Mouse (Mus musculus): ENCODE data around the gene Fgb.
A peak's percentile ranks its signal among the peaks of the same experiment; 100 is the strongest.

Fgb gene

DNA sequence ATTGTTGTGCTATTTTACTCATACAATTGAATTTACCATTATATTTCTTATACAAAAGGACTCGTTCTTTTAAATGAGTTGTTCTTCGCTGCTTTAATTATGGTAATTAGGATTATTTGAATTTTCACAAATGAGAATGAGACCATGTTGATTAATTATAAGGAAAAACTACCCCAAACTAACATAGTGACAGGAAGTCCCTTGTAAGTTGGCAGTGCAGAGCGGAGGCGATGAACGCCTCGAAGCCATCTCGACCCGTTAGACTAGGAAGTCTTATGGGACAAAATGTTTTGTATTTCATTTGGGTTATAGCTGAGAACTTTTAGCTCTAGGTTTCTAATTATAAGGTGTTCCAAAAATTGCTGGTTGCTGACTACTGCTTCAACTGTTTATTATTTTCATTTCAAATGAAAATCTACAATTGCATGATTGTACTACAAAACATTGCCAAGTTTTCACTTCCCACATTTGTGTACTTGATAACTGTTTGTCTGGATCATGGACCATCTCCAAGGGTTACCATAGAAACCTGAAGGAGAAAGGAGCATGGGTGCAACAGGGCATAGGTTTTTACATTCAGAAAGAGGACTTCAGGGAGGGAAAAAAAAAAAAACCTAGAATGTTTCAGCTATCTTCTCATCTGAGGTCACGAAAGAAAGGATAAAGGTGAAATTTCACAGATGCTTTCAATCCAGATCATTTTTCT, 22.0 kb downstream of the Fgb start:
- no peak for DNase-seq (ENCODE audit: low spot score)

DNA sequence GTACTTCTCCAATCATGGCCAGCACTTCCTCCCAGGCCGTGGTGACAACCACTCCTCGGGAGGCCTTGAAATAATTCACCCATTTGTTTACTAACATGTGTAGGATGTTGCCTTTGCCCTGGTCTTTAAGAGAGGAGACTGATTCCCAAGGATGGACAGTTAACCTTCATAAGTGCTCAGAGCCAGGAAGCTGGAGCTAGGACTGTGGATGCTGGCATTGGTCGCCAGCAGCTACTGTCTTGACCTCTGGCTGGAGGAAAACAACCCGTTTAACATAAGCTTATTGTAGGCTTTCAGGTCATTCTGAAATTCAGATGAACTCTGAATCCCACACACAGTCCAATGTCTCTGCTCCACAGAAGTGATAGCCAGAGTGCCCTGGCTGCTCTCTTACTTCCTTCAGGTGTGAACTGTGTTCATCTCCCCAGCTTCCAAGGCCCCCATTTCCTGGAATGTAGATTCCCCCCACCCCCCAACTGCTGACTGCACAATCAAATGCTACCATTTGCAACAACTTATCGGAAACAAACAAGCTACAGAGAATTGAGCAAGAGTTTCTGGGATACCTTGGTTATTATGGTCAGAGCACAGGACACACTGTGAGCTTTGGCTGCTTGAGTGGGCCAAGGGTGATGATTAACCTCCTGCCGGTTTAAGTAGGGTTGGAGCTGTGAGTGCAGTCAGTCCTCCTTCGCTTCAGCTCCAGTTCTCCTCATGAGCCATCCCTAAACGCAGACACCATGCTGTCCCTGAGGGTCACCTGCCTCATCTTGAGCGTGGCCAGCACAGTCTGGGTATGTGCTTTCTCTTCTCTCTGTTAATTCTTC, 24.0 kb downstream of the Fgb start, which contains the start of gene Fga:
Fga (plus strand) TSS at position 602 of the 827 bp plus-strand sequence.
- DNase-seq (ENCODE audit: low spot score), result no peak

DNA sequence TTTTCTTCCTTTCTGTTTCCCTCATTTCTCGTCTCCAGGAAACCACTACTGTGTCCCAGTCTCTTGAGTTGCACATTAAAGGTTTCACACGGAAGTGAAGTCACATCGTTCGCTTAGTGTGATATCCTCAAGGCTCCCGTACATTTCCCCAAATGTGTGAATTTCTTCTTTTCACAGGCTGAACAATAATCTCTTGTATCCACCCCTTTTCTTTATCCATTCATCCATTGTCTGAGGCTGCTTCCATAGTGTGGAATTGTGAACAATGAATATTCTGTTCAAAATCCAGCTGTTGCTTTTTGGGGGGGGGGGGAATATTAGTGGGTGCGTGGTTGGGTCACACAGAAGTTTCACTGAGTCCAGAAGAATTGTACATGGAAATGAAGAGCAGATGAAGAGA, 24.6 kb downstream of the Fgb start:
- DNase-seq (ENCODE audit: low spot score), result no peak

DNA sequence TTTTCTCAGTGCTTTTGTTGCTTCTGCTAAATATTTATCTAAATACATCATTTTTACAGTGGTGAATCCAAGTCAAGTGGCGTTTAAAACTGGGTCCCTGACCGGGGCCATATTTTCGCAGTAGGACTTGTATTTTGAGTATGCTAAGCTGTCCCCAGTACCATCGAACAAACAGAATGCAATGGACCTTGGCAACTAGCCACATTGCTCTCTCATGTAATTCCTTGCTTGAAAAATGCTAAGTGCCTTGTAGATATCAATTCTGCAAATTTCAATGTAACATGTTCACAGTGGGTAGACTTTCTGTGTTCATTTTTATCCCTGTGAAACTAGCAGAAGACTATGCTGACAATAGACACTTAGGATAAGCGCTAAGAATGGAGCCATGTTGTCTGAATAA, 28.5 kb downstream of the Fgb start:
- DNase-seq (ENCODE audit: low spot score), result no peak

DNA sequence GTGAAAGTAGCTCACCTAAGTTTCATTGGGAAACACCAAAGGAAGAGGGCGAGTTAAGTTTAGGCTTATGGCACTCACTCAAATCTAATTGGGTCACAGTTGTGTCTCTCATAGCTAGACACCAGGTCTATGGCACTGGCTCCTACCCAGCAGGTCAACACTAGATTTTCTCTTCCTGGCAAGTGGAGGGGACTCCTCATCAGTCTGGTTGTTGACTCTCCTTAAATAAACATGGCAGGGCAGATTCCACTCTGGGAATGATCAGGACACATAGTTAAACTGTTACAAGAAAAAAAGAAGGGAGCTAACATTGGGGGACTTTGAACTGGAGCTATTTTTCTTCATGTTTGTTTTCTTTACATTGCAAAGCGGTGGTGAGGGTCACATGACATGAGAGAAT, 29.3 kb downstream of the Fgb start:
- DNase-seq (ENCODE audit: low spot score), result no peak

DNA sequence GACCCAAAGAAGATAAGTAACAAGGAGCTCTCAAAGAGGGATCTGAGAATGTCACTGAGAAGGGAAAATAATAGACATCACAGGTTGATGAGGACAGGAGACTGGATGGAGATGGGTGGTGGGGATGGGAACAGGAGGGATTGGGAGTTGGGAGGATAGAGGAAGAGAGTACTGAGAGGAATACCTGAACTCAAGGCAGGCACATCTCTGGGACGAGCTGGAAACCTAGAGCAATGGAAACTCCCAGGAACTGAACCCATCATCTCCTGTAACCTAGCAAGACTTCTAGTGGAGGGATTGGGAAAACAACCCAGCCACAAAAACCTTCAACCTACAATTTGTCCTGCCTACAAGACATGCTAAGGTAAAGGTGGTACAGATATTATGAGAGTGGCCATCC, 33.4 kb downstream of the Fgb start:
- DNase-seq (ENCODE audit: low spot score), result no peak

DNA sequence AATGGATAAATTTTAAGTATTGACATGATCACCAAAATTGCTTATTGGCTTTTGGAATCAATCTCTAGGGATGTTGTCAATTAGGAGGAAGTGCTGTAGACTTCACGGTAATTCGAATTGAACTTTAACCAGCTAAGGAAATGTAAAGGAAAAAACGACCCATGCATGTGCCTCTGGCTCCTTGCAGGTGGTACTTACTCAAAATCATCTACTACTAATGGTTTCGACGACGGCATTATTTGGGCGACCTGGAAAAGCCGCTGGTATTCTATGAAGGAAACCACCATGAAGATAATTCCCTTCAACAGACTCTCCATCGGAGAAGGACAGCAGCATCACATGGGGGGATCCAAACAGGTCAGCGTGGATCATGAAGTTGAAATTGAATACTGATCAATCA, 35.7 kb downstream of the Fgb start:
- no peak for DNase-seq (ENCODE audit: low spot score)

DNA sequence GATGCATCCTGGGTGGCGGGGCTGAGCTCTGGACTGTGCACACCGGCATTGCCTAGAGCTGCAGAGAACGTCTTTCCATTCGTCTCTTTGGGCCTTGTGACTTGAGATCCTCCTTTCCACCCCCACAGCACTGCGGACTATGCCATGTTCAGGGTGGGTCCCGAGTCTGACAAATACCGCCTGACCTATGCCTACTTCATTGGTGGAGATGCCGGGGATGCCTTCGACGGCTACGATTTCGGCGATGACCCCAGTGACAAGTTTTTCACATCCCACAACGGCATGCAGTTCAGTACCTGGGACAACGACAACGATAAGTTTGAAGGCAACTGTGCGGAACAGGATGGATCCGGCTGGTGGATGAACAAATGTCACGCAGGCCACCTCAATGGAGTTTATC, 37.0 kb downstream of the Fgb start:
- DNase-seq (ENCODE audit: low spot score), result no peak

- DNase-seq (ENCODE audit: low spot score), result no peak
These were observed 38.1 kb downstream of the Fgb start for GRCm38 (mm10) chr3:83011565-83011964.

DNA sequence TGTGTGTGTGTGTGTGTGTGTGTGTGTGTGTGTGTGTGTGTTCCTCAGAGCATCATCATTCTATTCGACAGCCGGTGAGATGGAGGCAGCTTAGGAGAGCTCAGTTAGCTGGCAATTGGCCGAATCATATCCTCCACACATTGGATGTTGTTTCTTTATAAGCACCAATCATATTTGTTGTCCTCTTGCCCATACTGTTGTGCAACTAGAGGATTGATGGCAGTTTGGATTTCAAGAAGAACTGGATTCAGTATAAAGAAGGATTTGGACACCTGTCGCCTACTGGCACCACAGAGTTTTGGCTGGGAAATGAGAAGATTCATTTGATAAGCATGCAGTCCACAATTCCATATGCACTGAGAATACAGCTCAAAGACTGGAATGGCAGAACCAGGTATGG, 38.5 kb downstream of the Fgb start:
- DNase-seq (ENCODE audit: low spot score), result no peak

GRCm38 (mm10) chr3:83010291-83010690, 39.4 kb downstream of the Fgb start:
- DNase-seq (ENCODE audit: low spot score), result no peak

DNA sequence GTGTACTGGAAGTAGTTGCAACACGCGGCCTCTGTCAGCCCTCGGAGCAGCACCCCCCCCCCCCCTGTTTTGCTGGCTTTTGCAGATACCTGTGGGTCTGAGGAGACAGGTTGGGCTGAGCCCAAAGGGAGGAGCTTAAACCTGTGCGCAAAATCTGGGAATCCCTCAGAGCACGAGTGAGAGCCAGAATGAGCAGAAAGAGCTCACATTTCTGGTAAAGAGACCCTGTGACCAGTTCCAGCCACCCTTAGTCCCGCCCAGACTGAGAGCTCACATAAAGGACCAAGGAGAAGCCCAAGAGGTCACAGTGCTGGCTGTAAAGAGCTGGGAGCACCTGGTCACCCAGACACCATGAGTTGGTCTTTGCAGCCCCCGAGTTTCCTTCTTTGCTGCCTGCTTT, 42.1 kb downstream of the Fgb start, which contains the start of gene Fgg:
Fgg (plus strand) TSS at position 168 of the 400 bp plus-strand sequence.
- no peak for DNase-seq (ENCODE audit: low spot score)

DNA sequence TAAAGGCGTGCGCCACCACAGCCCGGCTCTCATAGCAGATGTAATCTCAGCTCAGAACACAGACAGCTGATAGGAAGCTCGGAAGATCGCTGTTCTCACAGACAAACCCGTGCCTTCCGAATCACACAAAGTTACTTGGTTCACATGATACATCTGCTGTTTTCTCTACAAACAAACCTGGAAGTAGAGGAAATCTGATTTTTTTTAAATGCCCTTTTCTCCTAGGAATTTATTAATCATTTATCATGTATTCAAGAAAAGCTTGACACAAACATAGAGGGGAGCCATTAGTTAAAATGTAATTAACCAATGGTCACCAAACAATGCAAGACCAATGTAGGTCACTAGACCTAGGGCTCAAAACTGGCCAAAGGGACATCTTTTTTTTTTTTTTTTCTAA, 44.9 kb downstream of the Fgb start:
- no peak for DNase-seq (ENCODE audit: low spot score)

- DNase-seq (ENCODE audit: low spot score), result no peak
These were observed 46.6 kb downstream of the Fgb start for GRCm38 (mm10) chr3:83003068-83003467.

DNA sequence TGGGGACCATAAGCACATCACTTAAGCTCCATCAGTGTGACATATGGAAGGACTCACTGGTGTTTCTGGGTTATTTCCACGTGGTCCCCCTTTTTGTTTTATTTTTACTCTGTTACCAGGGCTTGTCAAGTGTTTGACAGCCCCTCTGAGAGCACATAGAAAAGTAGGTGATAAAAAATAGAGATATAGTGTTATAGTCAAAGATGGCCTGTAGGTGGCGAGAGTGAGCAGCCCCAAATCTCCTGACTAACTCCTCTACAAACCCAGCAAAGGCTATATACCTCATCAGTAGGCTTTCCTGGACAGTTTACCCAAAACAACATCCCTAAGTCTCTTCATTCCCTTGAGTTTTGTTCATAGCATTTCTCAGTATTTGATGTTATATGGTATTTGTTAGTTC, 47.5 kb downstream of the Fgb start:
- DNase-seq (ENCODE audit: low spot score), result peak; percentile 27

GRCm38 (mm10) chr3:82999995-83000394, 49.7 kb downstream of the Fgb start:
- no peak for DNase-seq (ENCODE audit: low spot score)

DNA sequence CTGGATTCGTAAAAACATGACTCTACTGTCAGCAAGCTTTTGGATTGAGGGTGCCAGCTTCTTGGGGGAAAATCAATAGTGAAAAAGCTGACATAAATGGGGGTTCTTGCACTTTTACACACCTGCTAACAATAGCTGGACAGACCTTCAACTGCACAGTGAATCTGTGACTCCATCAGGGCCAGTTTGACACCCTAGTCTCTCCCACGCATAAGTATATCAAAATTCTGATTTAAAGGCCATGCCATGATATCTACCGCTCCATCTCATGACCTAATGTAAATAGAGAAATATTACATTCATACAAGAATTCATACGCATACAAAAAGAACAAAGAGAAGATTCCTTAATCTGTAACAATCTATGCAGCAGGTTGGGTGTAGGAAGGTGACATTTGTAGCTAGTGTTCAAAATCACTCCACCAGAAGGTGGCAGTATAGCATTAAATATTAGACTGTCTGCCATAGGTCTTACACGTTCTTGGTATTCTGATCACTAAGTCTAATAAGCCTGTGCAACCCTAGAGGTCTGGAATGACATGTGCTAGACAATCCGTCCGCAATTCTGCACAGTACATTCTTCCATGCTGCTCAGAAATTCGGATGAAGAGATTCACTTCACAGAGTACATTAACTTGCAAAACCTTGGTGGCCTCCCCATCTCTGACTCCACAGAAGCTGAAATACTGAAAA, 50.7 kb downstream of the Fgb start:
- DNase-seq (ENCODE audit: low spot score), result peak; percentile 30

- DNase-seq (ENCODE audit: low spot score), result no peak
These were observed 53.0 kb downstream of the Fgb start for GRCm38 (mm10) chr3:82996656-82997055.

GRCm38 (mm10) chr3:82995368-82995767, 54.3 kb downstream of the Fgb start:
- DNase-seq (ENCODE audit: low spot score), result peak; percentile 78

DNA sequence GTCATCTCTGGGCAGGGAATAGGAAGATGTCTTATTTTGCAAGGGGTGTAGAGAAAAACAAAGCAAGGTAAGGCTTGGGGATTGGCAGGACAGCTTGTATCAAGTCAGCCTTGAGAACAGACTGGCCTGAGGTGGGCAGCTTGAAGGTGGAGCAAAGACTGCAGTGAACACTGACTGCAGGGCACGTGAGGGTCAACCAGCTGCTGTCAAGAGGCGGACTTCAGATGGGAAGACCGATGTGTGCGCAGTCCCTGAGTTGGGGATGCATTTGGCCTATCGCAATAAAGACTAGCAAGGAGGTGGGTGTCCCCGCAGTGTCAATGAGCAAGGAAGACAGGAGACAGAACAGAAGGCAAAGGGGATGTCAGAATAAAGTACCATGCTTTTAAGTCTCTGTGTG, 56.7 kb downstream of the Fgb start:
- no peak for DNase-seq (ENCODE audit: low spot score)

- no peak for DNase-seq (ENCODE audit: low spot score)
These were observed 57.7 kb downstream of the Fgb start for GRCm38 (mm10) chr3:82991963-82992362.
